Mouse (Mus musculus): ENCODE measurements around the gene Odf2. TPM values are rescaled to one million over a fixed set of nuclear protein-coding genes. Genes with fewer than 3 reads are reported as not detected.
A peak's percentile ranks its signal among the peaks of the same experiment; 100 is the strongest.

Odf2 gene
- polyA plus RNA-seq, 1 experiment from 2014 or later, result 37.1 TPM

- no peak overlapping the region for H3K27ac ChIP-seq (ENCODE audit: low read length)
- H3K36me3 ChIP-seq (ENCODE audit: control insufficient read depth, insufficient read depth, low read length), result no peaks in the 10 kb centered on the region; the same call in 1 of the 2 replicates
- H3K4me1 ChIP-seq (ENCODE audit: control insufficient read depth, insufficient read depth, low read length), result peaks cover 7% of the 10 kb centered on the region
- WGBS, result 66% methylated on average over 8 of the region's 8 CpGs
- no peak overlapping the region for H3K9ac ChIP-seq (ENCODE audit: low read depth, low read length)
- H3K9me3 ChIP-seq (ENCODE audit: control insufficient read depth, low read length), result no peaks in the 10 kb centered on the region
- no peak for ATAC-seq
- no peak overlapping the region for H3K4me2 ChIP-seq (ENCODE audit: low read depth, low read length)
- H3K4me3 ChIP-seq (ENCODE audit: low read length), result no peak overlapping the region
- peaks cover 31% of the 10 kb centered on the region for H3K27me3 ChIP-seq (replicated peaks; ENCODE audit: control insufficient read depth, insufficient read depth, low read length)
These were observed 40.0 kb upstream of the Odf2 start for GRCm38 (mm10) chr2:29849041-29849440.

DNA sequence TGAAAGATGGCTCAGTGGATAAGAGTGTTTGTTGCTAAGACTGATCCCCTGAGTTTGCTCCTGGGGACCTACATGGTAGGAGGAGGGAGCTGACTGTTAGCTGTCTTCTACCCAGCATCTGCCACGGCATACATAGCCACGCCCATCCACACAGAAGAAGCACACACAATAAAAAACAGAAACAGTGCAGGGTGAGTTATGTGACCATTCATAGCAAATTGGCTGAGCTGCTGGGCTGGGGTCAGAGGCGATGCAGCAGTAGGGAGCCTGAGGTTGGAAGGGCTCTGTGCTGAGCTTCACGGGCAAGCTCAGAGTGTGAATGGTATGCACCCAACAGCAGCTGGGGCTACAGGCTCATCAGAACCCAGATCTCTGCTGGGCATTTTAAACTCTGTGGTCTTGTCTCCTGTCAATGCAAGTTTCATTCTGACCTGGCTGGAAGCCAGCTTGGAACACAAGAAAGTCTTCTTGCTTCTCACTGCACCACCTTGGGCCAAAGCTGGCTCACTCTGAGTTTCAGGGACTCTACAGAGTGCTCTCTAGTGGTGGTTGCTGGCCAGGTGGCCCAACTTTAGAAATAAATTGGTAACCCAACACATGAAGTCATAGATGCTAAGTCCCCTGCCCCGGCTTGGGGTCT, 39.1 kb upstream of the Odf2 start:
- Histone ChIP-seq H3K27me3 (replicated peaks; ENCODE audit: control insufficient read depth, insufficient read depth, low read length) (peaks cover 22% of the 10 kb centered on the region), H3K4me2 (ENCODE audit: low read depth, low read length) (no peak overlapping the region), H3K9me3 (ENCODE audit: control insufficient read depth, low read length) (no peaks in the 10 kb centered on the region), H3K4me1 (ENCODE audit: control insufficient read depth, insufficient read depth, low read length) (peaks cover 9% of the 10 kb centered on the region), H3K27ac (ENCODE audit: low read length) (no peak overlapping the region), H3K36me3 (ENCODE audit: control insufficient read depth, insufficient read depth, low read length) (no peaks in the 10 kb centered on the region), H3K4me3 (ENCODE audit: low read length) (no peak overlapping the region), H3K9ac (ENCODE audit: low read depth, low read length) (no peak overlapping the region)
- 46% methylated on average over 5 of the region's 5 CpGs for WGBS
- no peak for ATAC-seq

DNA sequence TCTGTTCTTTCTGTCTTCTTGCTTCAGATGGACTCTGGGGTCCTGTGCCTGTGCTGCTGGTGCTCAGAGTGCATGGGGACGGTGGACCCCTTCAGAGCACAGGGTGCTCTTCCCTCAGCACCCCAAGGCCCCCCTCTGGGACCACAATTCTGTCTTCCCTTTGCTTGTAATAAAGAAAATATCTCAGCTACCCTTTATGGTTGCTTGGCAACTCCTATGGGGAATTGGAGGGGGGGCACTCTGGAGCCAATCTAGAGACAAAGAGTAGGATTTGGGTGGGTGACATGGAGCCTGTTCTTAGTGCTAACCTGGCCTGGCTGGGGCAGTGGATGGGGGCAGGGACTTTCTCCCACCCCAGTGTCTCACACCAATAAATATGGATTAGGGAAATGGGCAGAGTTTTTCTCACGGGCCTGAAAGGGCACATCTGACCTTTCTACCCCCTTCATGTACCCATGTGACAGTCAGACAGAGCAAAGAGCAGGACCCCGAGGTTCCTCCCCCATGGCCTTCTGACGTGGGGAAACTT, 36.0 kb upstream of the Odf2 start:
- Histone ChIP-seq H3K36me3 (ENCODE audit: control insufficient read depth, insufficient read depth, low read length) (no peaks in the 10 kb centered on the region), H3K27ac (ENCODE audit: low read length) (no peak overlapping the region), H3K4me3 (ENCODE audit: low read length) (no peak overlapping the region), H3K9ac (ENCODE audit: low read depth, low read length) (no peak overlapping the region), H3K4me2 (ENCODE audit: low read depth, low read length) (no peak overlapping the region), H3K27me3 (replicated peaks; ENCODE audit: control insufficient read depth, insufficient read depth, low read length) (no peaks in the 10 kb centered on the region; the same call in 1 of the 2 replicates), H3K9me3 (ENCODE audit: control insufficient read depth, low read length) (no peaks in the 10 kb centered on the region), H3K4me1 (ENCODE audit: control insufficient read depth, insufficient read depth, low read length) (peaks cover 3% of the 10 kb centered on the region; the same call in 1 of the 2 replicates)
- 43% methylated on average over 4 of the region's 4 CpGs for WGBS
- ATAC-seq, result no peak

DNA sequence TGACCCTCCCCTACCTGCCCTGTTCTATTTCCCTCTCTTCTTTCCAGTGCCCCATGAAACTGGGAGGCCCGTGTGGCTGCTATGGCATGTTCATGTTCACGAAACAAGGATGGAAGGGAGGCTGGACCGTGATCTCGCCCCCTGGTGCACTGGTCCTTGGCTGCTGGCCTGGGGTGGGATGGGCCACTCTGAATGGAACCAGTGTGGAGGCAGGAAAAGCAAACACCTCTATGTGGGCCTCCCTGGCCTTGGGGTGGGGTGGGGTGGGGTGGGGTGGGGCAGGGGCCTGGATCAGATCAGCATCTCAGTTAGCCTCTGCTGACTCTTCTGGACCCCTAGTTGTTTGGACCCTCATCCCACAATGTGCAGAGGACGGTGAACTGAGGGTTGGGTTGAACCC, 35.3 kb upstream of the Odf2 start:
- no peaks in the 10 kb centered on the region for H3K9me3 ChIP-seq (ENCODE audit: control insufficient read depth, low read length)
- H3K27me3 ChIP-seq (replicated peaks; ENCODE audit: control insufficient read depth, insufficient read depth, low read length), result no peaks in the 10 kb centered on the region; the same call in 1 of the 2 replicates
- no peak overlapping the region for H3K9ac ChIP-seq (ENCODE audit: low read depth, low read length)
- H3K4me2 ChIP-seq (ENCODE audit: low read depth, low read length), result no peak overlapping the region
- ATAC-seq, result no peak
- 52% methylated on average over 5 of the region's 5 CpGs for WGBS
- no peak overlapping the region for H3K4me3 ChIP-seq (ENCODE audit: low read length)
- no peaks in the 10 kb centered on the region for H3K36me3 ChIP-seq (ENCODE audit: control insufficient read depth, insufficient read depth, low read length)
- H3K27ac ChIP-seq (ENCODE audit: low read length), result no peak overlapping the region
- peaks cover 3% of the 10 kb centered on the region; the same call in 1 of the 2 replicates for H3K4me1 ChIP-seq (ENCODE audit: control insufficient read depth, insufficient read depth, low read length)

DNA sequence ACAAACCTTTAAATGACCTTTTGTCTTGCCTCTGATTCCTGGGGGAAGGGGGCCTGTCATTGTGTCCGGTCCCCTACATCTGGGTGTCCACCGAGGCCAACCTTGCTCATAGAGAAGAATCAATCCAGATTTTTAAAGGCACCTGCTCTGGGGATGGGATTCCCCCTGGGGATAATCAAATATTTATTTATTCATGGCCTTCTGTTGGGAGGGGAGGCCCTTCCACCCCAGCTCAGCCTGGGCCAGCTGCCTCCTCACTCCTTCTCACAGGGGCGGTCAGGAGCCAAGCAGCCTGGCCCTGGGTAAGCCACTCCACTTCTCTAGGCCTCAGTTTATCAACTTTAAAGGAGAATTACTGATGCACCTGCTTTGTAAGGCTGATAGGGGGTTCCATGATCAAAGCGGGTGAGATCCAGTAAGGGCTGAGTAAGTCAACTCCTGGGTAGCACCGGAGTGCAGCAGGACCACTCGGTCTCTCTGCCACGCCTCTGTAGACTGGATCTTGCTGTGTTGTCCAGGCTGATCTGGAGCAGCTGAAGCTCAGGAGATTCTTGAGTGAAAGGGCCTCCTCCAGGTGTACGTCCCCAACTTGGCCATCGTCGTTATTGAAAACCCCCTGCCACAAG, 33.3 kb upstream of the Odf2 start:
- no peak for ATAC-seq
- no peak overlapping the region for H3K9ac ChIP-seq (ENCODE audit: low read depth, low read length)
- no peak overlapping the region for H3K4me2 ChIP-seq (ENCODE audit: low read depth, low read length)
- no peaks in the 10 kb centered on the region for H3K36me3 ChIP-seq (ENCODE audit: control insufficient read depth, insufficient read depth, low read length)
- H3K27ac ChIP-seq (ENCODE audit: low read length), result no peak overlapping the region
- peaks cover 3% of the 10 kb centered on the region; the same call in 1 of the 2 replicates for H3K4me1 ChIP-seq (ENCODE audit: control insufficient read depth, insufficient read depth, low read length)
- H3K27me3 ChIP-seq (replicated peaks; ENCODE audit: control insufficient read depth, insufficient read depth, low read length), result no peaks in the 10 kb centered on the region; the same call in 1 of the 2 replicates
- H3K9me3 ChIP-seq (ENCODE audit: control insufficient read depth, low read length), result no peaks in the 10 kb centered on the region
- WGBS, result 70% methylated on average over 10 of the region's 10 CpGs
- H3K4me3 ChIP-seq (ENCODE audit: low read length), result no peak overlapping the region

DNA sequence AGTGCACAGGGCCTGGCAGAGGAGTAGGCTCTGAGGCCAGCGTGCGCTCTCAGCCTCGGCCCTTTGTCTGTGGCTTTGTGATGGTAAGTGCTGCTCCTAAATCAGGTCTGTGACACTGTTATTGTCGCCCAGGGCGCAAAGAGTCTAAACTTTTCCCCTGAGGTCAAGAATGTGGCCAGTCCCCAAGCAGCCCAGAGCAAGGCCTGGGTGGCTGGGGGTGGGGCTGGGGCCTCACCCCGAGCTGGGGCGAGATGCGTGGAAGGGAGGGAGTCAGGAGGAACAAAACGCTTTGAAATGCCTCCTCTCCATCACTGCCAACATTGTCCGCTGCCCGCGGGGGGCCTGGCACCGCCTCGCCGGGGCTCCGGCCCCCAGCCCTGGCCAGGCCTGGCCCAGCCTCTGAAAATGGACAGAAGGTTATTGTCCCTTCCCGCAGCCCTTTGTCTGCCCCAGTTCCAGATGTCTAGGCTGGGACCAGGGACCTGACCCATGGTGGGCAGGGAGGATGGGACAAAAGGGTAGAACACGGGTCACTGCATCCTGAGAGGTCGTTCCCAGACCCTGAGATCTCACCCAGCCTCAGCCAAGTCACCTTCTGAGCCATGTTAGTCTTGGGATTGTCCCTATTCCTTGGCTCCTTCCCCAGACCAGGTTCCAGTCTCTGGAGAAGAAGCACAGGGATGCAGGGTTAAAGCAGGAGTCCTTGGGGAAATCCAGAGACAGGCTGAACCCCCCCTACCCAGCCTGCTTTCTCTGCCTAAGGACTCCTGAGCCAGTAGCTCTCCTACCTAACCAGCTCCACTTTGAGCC, 32.4 kb upstream of the Odf2 start:
- Histone ChIP-seq H3K9me3 (ENCODE audit: control insufficient read depth, low read length) (no peaks in the 10 kb centered on the region), H3K9ac (ENCODE audit: low read depth, low read length) (peak overlapping the region; percentile 10; the same call in 1 of the 2 replicates), H3K4me2 (ENCODE audit: low read depth, low read length) (no peak overlapping the region), H3K27me3 (replicated peaks; ENCODE audit: control insufficient read depth, insufficient read depth, low read length) (no peaks in the 10 kb centered on the region; the same call in 1 of the 2 replicates), H3K4me3 (ENCODE audit: low read length) (no peak overlapping the region), H3K4me1 (ENCODE audit: control insufficient read depth, insufficient read depth, low read length) (peaks cover 3% of the 10 kb centered on the region; the same call in 1 of the 2 replicates), H3K27ac (ENCODE audit: low read length) (no peak overlapping the region), H3K36me3 (ENCODE audit: control insufficient read depth, insufficient read depth, low read length) (no peaks in the 10 kb centered on the region)
- ATAC-seq, result no peak
- WGBS, result 30% methylated on average over 19 of the region's 19 CpGs

DNA sequence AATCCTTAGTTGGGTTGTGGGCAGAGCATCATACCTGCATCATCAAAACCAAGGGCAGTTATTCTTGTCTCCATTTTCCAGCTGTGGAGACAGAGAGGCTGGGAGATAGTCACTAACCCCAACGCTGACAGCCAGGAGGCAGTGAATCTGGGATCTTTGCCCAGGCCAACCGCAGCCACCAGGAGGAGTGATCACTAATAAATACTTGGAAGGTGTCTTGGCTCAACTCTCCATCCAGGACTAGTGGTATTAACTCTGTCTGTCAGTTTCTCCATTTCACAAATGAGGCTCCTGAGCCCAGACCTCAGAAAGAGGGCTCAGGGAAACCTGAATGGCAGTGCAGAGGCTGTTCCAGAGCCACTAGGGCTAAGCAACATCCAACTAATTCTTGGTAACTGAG, 31.7 kb upstream of the Odf2 start:
- no peak overlapping the region for H3K4me2 ChIP-seq (ENCODE audit: low read depth, low read length)
- no peaks in the 10 kb centered on the region for H3K36me3 ChIP-seq (ENCODE audit: control insufficient read depth, insufficient read depth, low read length)
- H3K27ac ChIP-seq (ENCODE audit: low read length), result no peak overlapping the region
- H3K27me3 ChIP-seq (replicated peaks; ENCODE audit: control insufficient read depth, insufficient read depth, low read length), result no peaks in the 10 kb centered on the region; the same call in 1 of the 2 replicates
- no peak for ATAC-seq
- no peaks in the 10 kb centered on the region for H3K9me3 ChIP-seq (ENCODE audit: control insufficient read depth, low read length)
- 28% methylated on average over 2 of the region's 2 CpGs for WGBS
- no peak overlapping the region for H3K9ac ChIP-seq (ENCODE audit: low read depth, low read length)
- peaks cover 3% of the 10 kb centered on the region; the same call in 1 of the 2 replicates for H3K4me1 ChIP-seq (ENCODE audit: control insufficient read depth, insufficient read depth, low read length)
- no peak overlapping the region for H3K4me3 ChIP-seq (ENCODE audit: low read length)

DNA sequence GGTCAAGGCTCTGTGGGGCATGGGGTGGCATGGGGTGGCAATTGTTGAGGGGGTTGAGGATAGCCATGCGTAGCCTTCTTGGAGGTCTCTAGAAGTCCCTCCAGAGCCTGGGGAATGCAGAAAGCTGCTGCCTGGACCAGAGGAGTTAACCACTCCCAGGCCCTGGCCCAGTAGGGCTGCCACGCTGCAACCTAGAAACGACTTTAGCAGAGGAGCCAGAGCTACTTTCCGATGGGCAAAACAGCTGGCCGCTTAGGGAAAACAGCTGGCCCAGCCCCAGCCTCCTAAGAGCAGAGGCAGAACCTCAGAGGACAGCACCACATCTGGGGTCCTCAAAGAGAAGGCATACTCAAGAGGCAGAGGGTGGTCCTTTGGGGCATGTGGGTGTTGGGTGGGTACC, 31.1 kb upstream of the Odf2 start:
- no peak overlapping the region for H3K4me3 ChIP-seq (ENCODE audit: low read length)
- ATAC-seq, result no peak
- H3K36me3 ChIP-seq (ENCODE audit: control insufficient read depth, insufficient read depth, low read length), result no peaks in the 10 kb centered on the region
- H3K9ac ChIP-seq (ENCODE audit: low read depth, low read length), result no peak overlapping the region
- H3K27me3 ChIP-seq (replicated peaks; ENCODE audit: control insufficient read depth, insufficient read depth, low read length), result no peaks in the 10 kb centered on the region; the same call in 1 of the 2 replicates
- H3K27ac ChIP-seq (ENCODE audit: low read length), result no peak overlapping the region
- no peaks in the 10 kb centered on the region for H3K9me3 ChIP-seq (ENCODE audit: control insufficient read depth, low read length)
- H3K4me2 ChIP-seq (ENCODE audit: low read depth, low read length), result no peak overlapping the region
- H3K4me1 ChIP-seq (ENCODE audit: control insufficient read depth, insufficient read depth, low read length), result peaks cover 3% of the 10 kb centered on the region; the same call in 1 of the 2 replicates
- WGBS, result 70% methylated on average over 5 of the region's 5 CpGs

Data from intestine, embryonic 16.5 days (tissue).